Mouse (Mus musculus) CH12.LX (cell line): ENCODE measurements around the gene Chrnb1. TPM values are rescaled to one million over a fixed set of nuclear protein-coding genes. Genes with fewer than 3 reads are reported as not detected.

Experiments
- DNase-seq: peaks from one replicate; pipeline ENCODE4 v3.0.0-alpha.2; 2013; ENCODE audit errors: extremely low read depth
- H3K27ac ChIP-seq: 2 replicates; pipeline ENCODE4 v1.5.1; 2012; ENCODE audit warnings: low read depth, mild to moderate bottlenecking, control low read depth, moderate library complexity; ENCODE audit not compliant: insufficient read depth
- H3K27me3 ChIP-seq: replicated peaks from 2 replicates; pipeline ENCODE3; 2012; ENCODE audit warnings: inconsistent platforms
- H3K36me3 ChIP-seq, 2 experiments: replicated peaks in 1 of 2; 2 replicates each; pipeline versions ENCODE3 to v1.6.1; 2012; ENCODE audit warnings: inconsistent platforms in 1 of 2, low read length in 1 of 2, mild to moderate bottlenecking in 1 of 2, mixed read lengths in 1 of 2, moderate library complexity in 1 of 2; ENCODE audit not compliant: control insufficient read depth in 1 of 2, insufficient read depth in 1 of 2
- H3K4me1 ChIP-seq, 2 experiments: 2 replicates each; pipeline ENCODE4 v1.6.1; 2012; ENCODE audit warnings: inconsistent platforms in 1 of 2, moderate library complexity in 1 of 2; ENCODE audit not compliant: insufficient read depth in 2 of 2, control insufficient read depth in 1 of 2
- H3K4me2 ChIP-seq: 2 replicates; pipeline ENCODE4 v1.6.1; 2012; ENCODE audit warnings: low read depth, mild to moderate bottlenecking, control low read depth; ENCODE audit not compliant: poor library complexity, insufficient read depth, severe bottlenecking
- H3K4me3 ChIP-seq, 3 experiments: fragments of 150-350 bp in 1 of 3; sonication (generic) in 1 of 3; replicated peaks in 1 of 3; 2 replicates each; pipeline versions ENCODE3 to v1.5.1; 2011 to 2012; ENCODE audit warnings: low read depth in 2 of 3, low read length in 2 of 3, mild to moderate bottlenecking in 2 of 3, moderate library complexity in 2 of 3, control low read depth in 1 of 3, improper control_type of control experiment in 1 of 3, inconsistent platforms in 1 of 3, mixed read lengths in 1 of 3; ENCODE audit not compliant: poor library complexity in 1 of 3
- H3K79me2 ChIP-seq: replicated peaks from 2 replicates; pipeline ENCODE4 v1.6.1; 2012; ENCODE audit warnings: mild to moderate bottlenecking, moderate library complexity; ENCODE audit not compliant: control insufficient read depth, poor library complexity, insufficient read depth, severe bottlenecking; ENCODE audit errors: extremely low read depth
- H3K9ac ChIP-seq: 2 replicates; pipeline ENCODE4 v1.6.1; 2012; ENCODE audit warnings: low read depth, mild to moderate bottlenecking, control low read depth, moderate library complexity; ENCODE audit not compliant: insufficient read depth
- H3K9me3 ChIP-seq: replicated peaks from 2 replicates; pipeline ENCODE3; 2012; ENCODE audit warnings: low read length, inconsistent platforms, mixed read lengths
- BHLHE40 ChIP-seq: IDR thresholded peaks from 2 replicates; pipeline ENCODE4 v1.6.1; 2011; ENCODE audit warnings: mild to moderate bottlenecking, low read depth, low read length, improper control_type of control experiment
- CHD2 ChIP-seq: IDR thresholded peaks from 2 replicates; pipeline ENCODE4 v1.6.1; 2011; ENCODE audit warnings: low read length, improper control_type of control experiment
- CTCF ChIP-seq, 2 experiments: IDR thresholded peaks in 1 of 2; conservative IDR thresholded peaks in 1 of 2; 2 replicates each; pipeline ENCODE4 v1.5.1; 2011 to 2012; ENCODE audit warnings: low read depth in 2 of 2, low read length in 2 of 2, improper control_type of control experiment in 1 of 2, inconsistent platforms in 1 of 2, mild to moderate bottlenecking in 1 of 2, moderate library complexity in 1 of 2
- E2F4 ChIP-seq: IDR thresholded peaks from 2 replicates; pipeline ENCODE4 v1.6.1; 2011; ENCODE audit warnings: low read depth, low read length, improper control_type of control experiment; ENCODE audit not compliant: insufficient replicate concordance
- EP300 ChIP-seq: IDR thresholded peaks from 2 replicates; pipeline ENCODE4 v1.6.1; 2011; ENCODE audit warnings: low read length, improper control_type of control experiment
- GABPA ChIP-seq: IDR thresholded peaks from 2 replicates; pipeline ENCODE4 v1.6.1; 2012; ENCODE audit warnings: low read depth, low read length, improper control_type of control experiment, inconsistent platforms; ENCODE audit not compliant: insufficient replicate concordance
- HCFC1 ChIP-seq: IDR thresholded peaks from 2 replicates; pipeline ENCODE4 v1.6.1; 2012; ENCODE audit warnings: low read depth, mild to moderate bottlenecking, inconsistent platforms, low read length, improper control_type of control experiment
- IRF4 ChIP-seq: IDR thresholded peaks from 2 replicates; pipeline ENCODE4 v1.6.1; 2014; ENCODE audit warnings: low read depth, mild to moderate bottlenecking, inconsistent platforms, low read length, improper control_type of control experiment
- JUN ChIP-seq: IDR thresholded peaks from 2 replicates; pipeline ENCODE4 v1.6.1; 2011; ENCODE audit warnings: low read depth, mild to moderate bottlenecking, low read length, improper control_type of control experiment, moderate library complexity; ENCODE audit not compliant: insufficient read depth
- KAT2A ChIP-seq: IDR thresholded peaks from 2 replicates; pipeline ENCODE4 v1.6.1; 2012; ENCODE audit warnings: low read length, improper control_type of control experiment, inconsistent platforms; ENCODE audit not compliant: insufficient replicate concordance
- MAFK ChIP-seq: IDR thresholded peaks from 2 replicates; pipeline ENCODE4 v1.6.1; 2011; ENCODE audit warnings: low read length, improper control_type of control experiment; ENCODE audit not compliant: insufficient replicate concordance
- MAX ChIP-seq: IDR thresholded peaks from 2 replicates; pipeline ENCODE4 v1.6.1; 2011; ENCODE audit warnings: low read length, improper control_type of control experiment
- MEF2A ChIP-seq: IDR thresholded peaks from 2 replicates; pipeline ENCODE4 v1.6.1; 2014; ENCODE audit warnings: low read depth, mild to moderate bottlenecking, inconsistent platforms, low read length, improper control_type of control experiment, borderline replicate concordance
- MYC ChIP-seq: IDR thresholded peaks from 2 replicates; pipeline ENCODE4 v1.6.1; 2011; ENCODE audit warnings: low read depth, mild to moderate bottlenecking, improper control_type of control experiment, low read length
- NRF1 ChIP-seq: IDR thresholded peaks from 2 replicates; pipeline ENCODE4 v1.6.1; 2014; ENCODE audit warnings: low read depth, mild to moderate bottlenecking, inconsistent platforms, low read length, improper control_type of control experiment, moderate library complexity
- PAX5 ChIP-seq: IDR thresholded peaks from 2 replicates; pipeline ENCODE4 v1.6.1; 2012; ENCODE audit warnings: low read length, inconsistent platforms, mixed read lengths
- SMC3 ChIP-seq: IDR thresholded peaks from 2 replicates; pipeline ENCODE4 v1.6.1; 2011; ENCODE audit warnings: low read depth, low read length, improper control_type of control experiment
- TCF12 ChIP-seq: IDR thresholded peaks from 2 replicates; pipeline ENCODE4 v1.6.1; 2014; ENCODE audit warnings: low read depth, mild to moderate bottlenecking, inconsistent platforms, low read length, improper control_type of control experiment
- UBTF ChIP-seq: IDR thresholded peaks from 2 replicates; pipeline ENCODE4 v1.6.1; 2012; ENCODE audit warnings: low read depth, mild to moderate bottlenecking, inconsistent platforms, low read length, improper control_type of control experiment, moderate library complexity
- USF2 ChIP-seq: conservative IDR thresholded peaks from 2 replicates; pipeline ENCODE4 v1.6.1; 2011; ENCODE audit warnings: low read depth, low read length, improper control_type of control experiment
- ZKSCAN1 ChIP-seq: IDR thresholded peaks from 2 replicates; pipeline ENCODE4 v1.6.1; 2012; ENCODE audit warnings: low read depth, inconsistent platforms, low read length, improper control_type of control experiment, borderline replicate concordance
- ZMIZ1 ChIP-seq: IDR thresholded peaks from 2 replicates; pipeline ENCODE4 v1.6.1; 2012; ENCODE audit warnings: low read depth, mild to moderate bottlenecking, inconsistent platforms, low read length, improper control_type of control experiment
- dilution Hi-C: fragments of 300-500 bp; cut with MboI; formaldehyde crosslinking; loops from 2 replicates; pipeline ENCODE4 v1.14.3; 2020; ENCODE audit warnings: low sequenced_read_pairs; ENCODE audit not compliant: extremely low pct_unique_long_range_greater_than_20kb, extremely low pct_ligation_motif_present
- in situ Hi-C: fragments of 300-500 bp; cut with MboI; formaldehyde crosslinking; loops from 3 replicates; pipeline ENCODE4 v1.14.3; 2019; ENCODE audit warnings: low sequenced_read_pairs, low pct_ligation_motif_present, low pct_unique_long_range_greater_than_20kb, mixed read lengths
- polyA plus RNA-seq: library from polyadenylated mRNA; unstranded; fragments of >175 nt; gene quantifications from 2 replicates; pipeline ENCODE4 v1.2.1, GENCODE M21; 2012; ENCODE audit warnings: low read depth; ENCODE audit not compliant: insufficient read length
- total RNA-seq, 2 experiments: library from RNA; depleted of rRNA; stranded (reverse); fragments of 300-350 nt in 1 of 2; fragments of >200 nt in 1 of 2; gene quantifications; 2 replicates each; pipeline ENCODE4 v1.2.3; 2012 to 2014

Gene Chrnb1
- total and polyA plus RNA-seq, 3 experiments: 1.9 to 5.9 (median 2.2) TPM

GRCm38 (mm10) chr11:69835326-69835965 lies 39.7 kb upstream of the Chrnb1 start:
- in situ Hi-C loops: no loop called here
- Histone ChIP-seq H3K4me1 (peaks cover 10 to 18% of the 10 kb centered on the region in 2 experiments), H3K4me2 (no peak overlapping the region), H3K79me2 (no peaks in the 10 kb centered on the region), H3K4me3 (no peak overlapping the region), H3K27ac (no peak overlapping the region), H3K9ac (no peak overlapping the region), H3K36me3 (peaks cover 3 to 9% of the 10 kb centered on the region in 2 experiments), H3K9me3 (no peaks in the 10 kb centered on the region), H3K27me3 (peaks cover 49% of the 10 kb centered on the region)
- DNase-seq: no peak
- TF ChIP-seq CHD2 (no peak), SMC3 (no peak), KAT2A (no peak), TCF12 (no peak), USF2 (no peak), CTCF (conservative IDR thresholded peaks at IDR 0.05 in 1 of 2, IDR thresholded peaks at IDR 0.05 in 1 of 2; ENCODE audit: low read depth in 2 of 2, low read length in 2 of 2) (no peak), UBTF (no peak), HCFC1 (no peak)
- dilution Hi-C loops: no loop called here

GRCm38 (mm10) chr11:69834001-69834549 lies 38.3 kb upstream of the Chrnb1 start:
- dilution Hi-C loops: no loop called here
- H3K4me1 ChIP-seq: peaks cover 10 to 12% of the 10 kb centered on the region in 2 experiments

GRCm38 (mm10) chr11:69833554-69833953 lies 37.8 kb upstream of the Chrnb1 start:
- Histone ChIP-seq H3K36me3 (peaks cover 0 to 2% of the 10 kb centered on the region in 2 experiments), H3K79me2 (no peaks in the 10 kb centered on the region), H3K9me3 (no peaks in the 10 kb centered on the region), H3K4me3 (no peak overlapping the region), H3K4me1 (peaks cover 10% of the 10 kb centered on the region in 2 experiments), H3K27ac (no peak overlapping the region), H3K9ac (no peak overlapping the region), H3K27me3 (peaks cover 57% of the 10 kb centered on the region), H3K4me2 (no peak overlapping the region)
- dilution Hi-C loops: no loop called here
- no peak for TF ChIP-seq SMC3
- TF ChIP-seq KAT2A: no peak
- no peak for TF ChIP-seq PAX5
- no peak for TF ChIP-seq JUN
- no peak for TF ChIP-seq IRF4
- TF ChIP-seq CHD2: no peak
- no peak for TF ChIP-seq ZMIZ1
- no peak for TF ChIP-seq UBTF
- TF ChIP-seq ZKSCAN1: no peak
- no peak for TF ChIP-seq EP300
- TF ChIP-seq NRF1: no peak
- no peak for TF ChIP-seq MAX
- TF ChIP-seq MAFK: no peak
- no peak for DNase-seq
- in situ Hi-C loops: no loop called here

More at GRCm38 (mm10) chr11:69834001-69834549, 38.3 kb upstream of the Chrnb1 start:
- Histone ChIP-seq H3K27ac (no peak overlapping the region), H3K4me2 (no peak overlapping the region), H3K4me3 (no peak overlapping the region), H3K36me3 (peaks cover 0 to 2% of the 10 kb centered on the region in 2 experiments), H3K9ac (no peak overlapping the region), H3K27me3 (peaks cover 52% of the 10 kb centered on the region), H3K79me2 (no peaks in the 10 kb centered on the region), H3K9me3 (no peaks in the 10 kb centered on the region)
- no peak for DNase-seq
- in situ Hi-C loops: no loop called here
- TF ChIP-seq BHLHE40 (no peak), E2F4 (no peak), MYC (no peak), MEF2A (no peak), CTCF (conservative IDR thresholded peaks at IDR 0.05 in 1 of 2, IDR thresholded peaks at IDR 0.05 in 1 of 2; ENCODE audit: low read depth in 2 of 2, low read length in 2 of 2) (no peak), GABPA (no peak)
